Mouse (Mus musculus): Measurements from ENCODE around the gene Pla2g3.

- TF ChIP-seq CTCF (conservative IDR thresholded peaks at IDR 0.05 in 1 of 2, IDR thresholded peaks at IDR 0.05 in 1 of 2; ENCODE audit: low read depth in 2 of 2, low read length in 2 of 2), result no peak
- TF ChIP-seq GABPA (IDR thresholded peaks at IDR 0.05; ENCODE audit: insufficient replicate concordance, low read depth, low read length), result no peak
- TF ChIP-seq USF2 (conservative IDR thresholded peaks at IDR 0.05; ENCODE audit: low read depth, low read length), result no peak
- no peak for TF ChIP-seq EP300 (IDR thresholded peaks at IDR 0.05; ENCODE audit: low read length)
- no peak for TF ChIP-seq UBTF (IDR thresholded peaks at IDR 0.05; ENCODE audit: low read depth, low read length)
- no peak for TF ChIP-seq USF1 (IDR thresholded peaks at IDR 0.05; ENCODE audit: low read depth, low read length)
- no peak for TF ChIP-seq SIN3A (IDR thresholded peaks at IDR 0.05; ENCODE audit: low read length)
- TF ChIP-seq JUND (conservative IDR thresholded peaks at IDR 0.05; ENCODE audit: low read depth, low read length), result no peak
- TF ChIP-seq TBP (conservative IDR thresholded peaks at IDR 0.05; ENCODE audit: low read depth, low read length), result no peak
- TF ChIP-seq ZC3H11A (IDR thresholded peaks at IDR 0.05; ENCODE audit: low read depth, low read length), result no peak
- TF ChIP-seq POLR2A (IDR thresholded peaks at IDR 0.05; ENCODE audit: low read depth, low read length), result no peak
These were observed 48.0 kb downstream of the Pla2g3 start for GRCm38 (mm10) chr11:3536082-3536481.
